Mouse (Mus musculus) intestine, embryonic 14.5 days (tissue): ENCODE measurements at regions not wholly inside any gene's neighbourhood (a gene's known extent, or its start where the extent isn't known, plus 50 kb on each side); places are given as distances from the start of the nearest gene placed in this dataset.

Experiments used
- ATAC-seq: fragments of 200-750 bp; cut with Nextera tagmentation; replicated peaks from 2 replicates; pipeline ENCODE4 v1.8.0; 2017; ENCODE audit warnings: low read depth, moderate number of reproducible peaks, moderate TSS enrichment, moderate library complexity; ENCODE audit not compliant: low FRiP score, low TSS enrichment
- DNase-seq: peaks from one replicate; pipeline ENCODE4 v3.0.0-alpha.2; 2018; ENCODE audit warnings: low spot score
- H3K27ac ChIP-seq: fragments of 300-500 bp; sonication (generic); 2 replicates; pipeline ENCODE4 v1.5.1; 2014; ENCODE audit warnings: low read depth, mild to moderate bottlenecking, control low read depth
- H3K27me3 ChIP-seq: fragments of 300-500 bp; sonication (generic); replicated peaks from 2 replicates; pipeline ENCODE4 v1.6.1; 2014; ENCODE audit warnings: low read length, control low read depth; ENCODE audit not compliant: control insufficient read depth, insufficient read depth
- H3K36me3 ChIP-seq: fragments of 300-500 bp; sonication (generic); 2 replicates; pipeline ENCODE4 v1.6.1; 2014; ENCODE audit warnings: low read length, control low read depth; ENCODE audit not compliant: control insufficient read depth, insufficient read depth
- H3K4me1 ChIP-seq: fragments of 300-500 bp; sonication (generic); replicated peaks from 2 replicates; pipeline ENCODE4 v1.6.1; 2014; ENCODE audit warnings: low read length, control low read depth, mixed read lengths; ENCODE audit not compliant: control insufficient read depth, insufficient read depth
- H3K4me2 ChIP-seq: fragments of 300-500 bp; sonication (generic); 2 replicates; pipeline ENCODE4 v1.6.1; 2014; ENCODE audit warnings: low read length
- H3K4me3 ChIP-seq: fragments of 300-500 bp; sonication (generic); 2 replicates; pipeline ENCODE4 v1.5.1; 2014; ENCODE audit warnings: low read depth, low read length, control low read depth, mixed read lengths
- H3K9ac ChIP-seq: fragments of 300-500 bp; sonication (generic); 2 replicates; pipeline ENCODE4 v1.6.1; 2014; ENCODE audit warnings: mild to moderate bottlenecking, low read length
- H3K9me3 ChIP-seq: fragments of 300-500 bp; sonication (generic); 2 replicates; pipeline ENCODE4 v1.6.1; 2016; ENCODE audit warnings: low read length, control low read depth; ENCODE audit not compliant: control insufficient read depth
- WGBS: fragments of 180-500 bp; shearing (Covaris S2); extraction: QIAGEN DNeasy Blood & Tissue Kit; methylation state at CpG from one replicate; pipeline ENCODE4 v1.1.7; 2014; 5-methylcytosine and 5-hydroxymethylcytosine counted together

GRCm38 (mm10) chr1:35706336-35706735 is 361.9 kb upstream of the Hs6st1 start:
- ATAC-seq (no peak), DNase-seq (no peak)
- Histone ChIP-seq H3K4me2 (no peak overlapping the region), H3K27me3 (no peaks in the 10 kb centered on the region), H3K27ac (no peak overlapping the region), H3K4me1 (no peaks in the 10 kb centered on the region), H3K9ac (no peak overlapping the region), H3K36me3 (no peaks in the 10 kb centered on the region), H3K4me3 (no peak overlapping the region), H3K9me3 (no peaks in the 10 kb centered on the region)
- 81% methylated on average over 6 of the region's 6 CpGs for WGBS

- H3K27ac ChIP-seq: no peak overlapping the region
- ATAC-seq (no peak), DNase-seq (no peak)
- no peaks in the 10 kb centered on the region for H3K36me3 ChIP-seq
- no peak overlapping the region for H3K4me2 ChIP-seq
- WGBS: 94% methylated on average over 2 of the region's 2 CpGs
- H3K9me3 ChIP-seq: no peaks in the 10 kb centered on the region
- H3K4me1 ChIP-seq: 0 out of 2 replicates have a peak, but pooled peaks cover 3% of the 10 kb centered on the region
- H3K27me3 ChIP-seq: no peaks in the 10 kb centered on the region
- no peak overlapping the region for H3K9ac ChIP-seq
- H3K4me3 ChIP-seq: no peak overlapping the region
Measured at GRCm38 (mm10) chr1:35708176-35708788, 359.9 kb upstream of the Hs6st1 start.

- 0 out of 2 replicates have a peak, but pooled peaks cover 3% of the 10 kb centered on the region for H3K4me1 ChIP-seq
- no peak overlapping the region for H3K27ac ChIP-seq
- no peaks in the 10 kb centered on the region for H3K27me3 ChIP-seq
- H3K36me3 ChIP-seq: no peaks in the 10 kb centered on the region
- DNase-seq (no peak), ATAC-seq (no peak)
- no peak overlapping the region for H3K4me2 ChIP-seq
- no peak overlapping the region for H3K4me3 ChIP-seq
- no peaks in the 10 kb centered on the region for H3K9me3 ChIP-seq
- no peak overlapping the region for H3K9ac ChIP-seq
Measured at GRCm38 (mm10) chr1:35709214-35709613, 359.0 kb upstream of the Hs6st1 start.

- H3K4me2 ChIP-seq: no peak overlapping the region
- ATAC-seq (no peak), DNase-seq (no peak)
- 0 out of 2 replicates have a peak, but pooled peaks cover 3% of the 10 kb centered on the region for H3K4me1 ChIP-seq
- no peaks in the 10 kb centered on the region for H3K27me3 ChIP-seq
- no peak overlapping the region for H3K4me3 ChIP-seq
- H3K9ac ChIP-seq: no peak overlapping the region
- no peaks in the 10 kb centered on the region for H3K36me3 ChIP-seq
- 71% methylated on average over 4 of the region's 4 CpGs for WGBS
- no peaks in the 10 kb centered on the region for H3K9me3 ChIP-seq
- H3K27ac ChIP-seq: no peak overlapping the region
Measured at GRCm38 (mm10) chr1:35713961-35714360, 354.2 kb upstream of the Hs6st1 start.

GRCm38 (mm10) chr1:35715931-35716330 is 352.3 kb upstream of the Hs6st1 start:
- no peak for DNase-seq
- WGBS: 59% methylated on average over 6 of the region's 6 CpGs
- no peak for ATAC-seq

GRCm38 (mm10) chr1:35717166-35717565 is 351.0 kb upstream of the Hs6st1 start:
- DNase-seq (no peak), ATAC-seq (no peak)
- Histone ChIP-seq H3K4me3 (no peak overlapping the region), H3K27me3 (no peaks in the 10 kb centered on the region), H3K4me1 (no peaks in the 10 kb centered on the region), H3K36me3 (no peaks in the 10 kb centered on the region), H3K9ac (no peak overlapping the region), H3K4me2 (no peak overlapping the region), H3K9me3 (no peaks in the 10 kb centered on the region), H3K27ac (no peak overlapping the region)
- WGBS: 91% methylated on average over 2 of the region's 2 CpGs

More at GRCm38 (mm10) chr1:35715931-35716330, 352.3 kb upstream of the Hs6st1 start:
- no peak overlapping the region for H3K27ac ChIP-seq
- 0 out of 2 replicates have a peak, but pooled peaks cover 3% of the 10 kb centered on the region for H3K4me1 ChIP-seq
- H3K9me3 ChIP-seq: no peaks in the 10 kb centered on the region
- H3K4me2 ChIP-seq: no peak overlapping the region
- no peaks in the 10 kb centered on the region for H3K27me3 ChIP-seq
- H3K36me3 ChIP-seq: no peaks in the 10 kb centered on the region
- no peak overlapping the region for H3K9ac ChIP-seq
- no peak overlapping the region for H3K4me3 ChIP-seq

GRCm38 (mm10) chr1:35717659-35718058 is 350.5 kb upstream of the Hs6st1 start:
- Histone ChIP-seq H3K4me2 (no peak overlapping the region), H3K27ac (no peak overlapping the region), H3K9ac (no peak overlapping the region), H3K9me3 (no peaks in the 10 kb centered on the region), H3K4me1 (no peaks in the 10 kb centered on the region), H3K36me3 (no peaks in the 10 kb centered on the region), H3K27me3 (no peaks in the 10 kb centered on the region), H3K4me3 (no peak overlapping the region)
- ATAC-seq (0 out of 2 replicates have a peak, but pooled peaks have one; percentile 75), DNase-seq (no peak)
- 55% methylated on average over 2 of the region's 2 CpGs for WGBS

- Histone ChIP-seq H3K36me3 (no peaks in the 10 kb centered on the region), H3K4me3 (no peak overlapping the region), H3K4me2 (no peak overlapping the region), H3K9me3 (no peaks in the 10 kb centered on the region), H3K27me3 (no peaks in the 10 kb centered on the region), H3K9ac (no peak overlapping the region), H3K4me1 (no peaks in the 10 kb centered on the region), H3K27ac (no peak overlapping the region)
- DNase-seq (no peak), ATAC-seq (no peak)
- WGBS: 86% methylated on average over 3 of the region's 3 CpGs
Measured at GRCm38 (mm10) chr1:35720063-35720462, 348.1 kb upstream of the Hs6st1 start.

- H3K36me3 ChIP-seq: no peaks in the 10 kb centered on the region
- ATAC-seq (no peak), DNase-seq (peak; percentile 44)
- 62% methylated on average over 3 of the region's 3 CpGs for WGBS
- no peak overlapping the region for H3K4me2 ChIP-seq
- H3K4me3 ChIP-seq: no peak overlapping the region
- H3K9me3 ChIP-seq: no peaks in the 10 kb centered on the region
- no peak overlapping the region for H3K27ac ChIP-seq
- H3K4me1 ChIP-seq: no peaks in the 10 kb centered on the region
- H3K27me3 ChIP-seq: no peaks in the 10 kb centered on the region
- no peak overlapping the region for H3K9ac ChIP-seq
Measured at GRCm38 (mm10) chr1:35724366-35724900, 343.8 kb upstream of the Hs6st1 start.
